ENCODE assay signal across 29 mouse cellular contexts in the genomic region with DNA sequence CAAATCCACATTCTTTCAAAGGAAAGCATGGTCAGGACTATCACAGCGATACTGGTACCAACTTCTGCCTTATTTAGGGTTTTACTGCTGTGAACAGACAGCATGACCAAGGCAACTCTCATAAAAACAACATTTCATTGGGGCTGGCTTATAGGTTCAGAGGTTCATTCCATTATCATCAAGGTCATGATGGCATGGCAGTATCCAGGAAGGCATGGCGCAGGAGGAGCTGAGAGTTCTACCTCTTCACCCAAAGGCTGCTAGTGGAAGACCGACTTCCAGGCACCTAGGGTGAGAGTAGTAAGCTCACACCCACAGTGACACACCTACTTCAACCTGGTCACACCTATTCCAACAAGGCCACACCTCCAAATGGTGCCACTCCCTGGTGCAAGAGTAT. TPM values are rescaled to one million over a fixed set of nuclear protein-coding genes. Genes with fewer than 3 reads are reported as not detected.
"Had no signal": no experiment of that assay in that cellular context is flagged by ENCODE, and none has a peak within 500 bp of the region (broad histone marks: within the 10 kb centered on the region; RNA-seq: fewer than 3 reads in every experiment).

No protein-coding gene starts in this region.

RNA-seq across cellular contexts. Expression of gene Speer4d, which starts 2.7 kb away (rescaled TPM):
- polyA plus RNA-seq: limb, embryonic 10.5 days; limb, embryonic 11.5 days; limb, embryonic 12.5 days; limb, embryonic 13.5 days; limb, embryonic 14.5 days; limb, embryonic 15.5 days; liver, adult 2 months; liver, embryonic 11.5 days; liver, embryonic 12.5 days; liver, embryonic 13.5 days; liver, embryonic 14.5 days; liver, embryonic 15.5 days; liver, embryonic 16.5 days; liver, postnatal 0 days; lung, adult 2 months; lung, embryonic 14.5 days; lung, embryonic 15.5 days; lung, embryonic 16.5 days; lung, postnatal 0 days; macrophage; midbrain, embryonic 10.5 days; midbrain, embryonic 11.5 days; midbrain, embryonic 12.5 days; midbrain, embryonic 13.5 days; midbrain, embryonic 15.5 days; midbrain, embryonic 16.5 days; midbrain, postnatal 0 days; myocyte; neural tube, embryonic 11.5 days had no signal

RNA-seq across cellular contexts. Expression of gene Gm21083, which starts 39.1 kb away (rescaled TPM):
- polyA plus RNA-seq: limb, embryonic 10.5 days; limb, embryonic 11.5 days; limb, embryonic 12.5 days; liver, adult 2 months; liver, embryonic 11.5 days; liver, embryonic 12.5 days; liver, embryonic 13.5 days; liver, embryonic 15.5 days; liver, embryonic 16.5 days; liver, postnatal 0 days; lung, adult 2 months; lung, embryonic 14.5 days; lung, embryonic 15.5 days; lung, embryonic 16.5 days; lung, postnatal 0 days; macrophage; midbrain, embryonic 10.5 days; midbrain, embryonic 11.5 days; midbrain, embryonic 12.5 days; midbrain, embryonic 13.5 days; midbrain, embryonic 15.5 days; midbrain, embryonic 16.5 days; midbrain, postnatal 0 days; myocyte; neural tube, embryonic 11.5 days had no signal

RNA-seq across cellular contexts. Expression of gene 4930572O03Rik, which starts 40.7 kb away (rescaled TPM):
- polyA plus RNA-seq: limb, embryonic 10.5 days; limb, embryonic 11.5 days; limb, embryonic 12.5 days; limb, embryonic 13.5 days; limb, embryonic 14.5 days; limb, embryonic 15.5 days; liver, adult 2 months; liver, embryonic 11.5 days; liver, embryonic 12.5 days; liver, embryonic 13.5 days; liver, embryonic 14.5 days; liver, embryonic 15.5 days; liver, embryonic 16.5 days; liver, postnatal 0 days; lung, adult 2 months; lung, embryonic 14.5 days; lung, embryonic 15.5 days; lung, embryonic 16.5 days; lung, postnatal 0 days; macrophage; midbrain, embryonic 10.5 days; midbrain, embryonic 11.5 days; midbrain, embryonic 12.5 days; midbrain, embryonic 13.5 days; midbrain, embryonic 15.5 days; midbrain, embryonic 16.5 days; midbrain, postnatal 0 days; myocyte; neural tube, embryonic 11.5 days had no signal
